Mouse (Mus musculus): ENCODE measurements at regions not wholly inside any gene's neighbourhood (a gene's known extent, or its start where the extent isn't known, plus 50 kb on each side); places are given as distances from the start of the nearest gene placed in this dataset.

GRCm38 (mm10) chr11:50547776-50548175 is 54.1 kb upstream of the Adamts2 start:
- no peak overlapping the region for H3K27ac ChIP-seq (ENCODE audit: insufficient read depth, low read depth)
- no peak for TF ChIP-seq CHD1 (IDR thresholded peaks at IDR 0.05; ENCODE audit: low read depth, low read length)
- no peak for TF ChIP-seq ZC3H11A (IDR thresholded peaks at IDR 0.05; ENCODE audit: low read depth, low read length)
- no peak for TF ChIP-seq JUN (IDR thresholded peaks at IDR 0.05; ENCODE audit: insufficient read depth, low read depth, low read length)
- TF ChIP-seq TCF12 (IDR thresholded peaks at IDR 0.05; ENCODE audit: low read depth, low read length) = no peak
- TF ChIP-seq KAT2A (IDR thresholded peaks at IDR 0.05; ENCODE audit: insufficient replicate concordance, low read length) = no peak
- TF ChIP-seq JUND (conservative IDR thresholded peaks at IDR 0.05; ENCODE audit: low read depth, low read length) = no peak
- no peak overlapping the region for H3K4me3 ChIP-seq (replicated peaks in 1 of 3; ENCODE audit: low read depth in 2 of 3, low read length in 2 of 3, poor library complexity in 1 of 3)
- no peak for DNase-seq (ENCODE audit: extremely low read depth)
- H3K36me3 ChIP-seq (replicated peaks in 1 of 2; ENCODE audit: control insufficient read depth in 1 of 2, insufficient read depth in 1 of 2, low read length in 1 of 2) = no peaks in the 10 kb centered on the region
- dilution Hi-C loops (cut with MboI; ENCODE audit: extremely low pct_ligation_motif_present, extremely low pct_unique_long_range_greater_than_20kb, low sequenced_read_pairs) (no loop called here), in situ Hi-C loops (cut with MboI; ENCODE audit: low pct_ligation_motif_present, low pct_unique_long_range_greater_than_20kb, low sequenced_read_pairs) (no loop called here)
- peaks cover 97% of the 10 kb centered on the region for H3K27me3 ChIP-seq (replicated peaks)
- H3K79me2 ChIP-seq (replicated peaks; ENCODE audit: control insufficient read depth, extremely low read depth, insufficient read depth, poor library complexity, severe bottlenecking) = no peaks in the 10 kb centered on the region
- no peaks in the 10 kb centered on the region for H3K4me1 ChIP-seq (ENCODE audit: control insufficient read depth in 1 of 2, insufficient read depth in 2 of 2)
- H3K4me2 ChIP-seq (ENCODE audit: insufficient read depth, low read depth, poor library complexity, severe bottlenecking) = no peak overlapping the region
- peaks cover 5% of the 10 kb centered on the region for H3K9me3 ChIP-seq (replicated peaks; ENCODE audit: low read length)
- H3K9ac ChIP-seq (ENCODE audit: insufficient read depth, low read depth) = no peak overlapping the region

- Histone ChIP-seq H3K4me1 (ENCODE audit: control insufficient read depth in 1 of 2, insufficient read depth in 2 of 2) (no peaks in the 10 kb centered on the region), H3K79me2 (replicated peaks; ENCODE audit: control insufficient read depth, extremely low read depth, insufficient read depth, poor library complexity, severe bottlenecking) (no peaks in the 10 kb centered on the region), H3K27me3 (replicated peaks) (peaks cover 94% of the 10 kb centered on the region), H3K36me3 (replicated peaks in 1 of 2; ENCODE audit: control insufficient read depth in 1 of 2, insufficient read depth in 1 of 2, low read length in 1 of 2) (no peaks in the 10 kb centered on the region), H3K9me3 (replicated peaks; ENCODE audit: low read length) (no peaks in the 10 kb centered on the region), H3K4me2 (ENCODE audit: insufficient read depth, low read depth, poor library complexity, severe bottlenecking) (no peak overlapping the region), H3K4me3 (replicated peaks in 1 of 3; ENCODE audit: low read depth in 2 of 3, low read length in 2 of 3, poor library complexity in 1 of 3) (no peak overlapping the region), H3K9ac (ENCODE audit: insufficient read depth, low read depth) (no peak overlapping the region), H3K27ac (ENCODE audit: insufficient read depth, low read depth) (no peak overlapping the region)
- dilution Hi-C loops (cut with MboI; ENCODE audit: extremely low pct_ligation_motif_present, extremely low pct_unique_long_range_greater_than_20kb, low sequenced_read_pairs) = no loop called here
- in situ Hi-C loops (cut with MboI; ENCODE audit: low pct_ligation_motif_present, low pct_unique_long_range_greater_than_20kb, low sequenced_read_pairs) = no loop called here
- DNase-seq (ENCODE audit: extremely low read depth) = no peak
- TF ChIP-seq MXI1 (IDR thresholded peaks at IDR 0.05; ENCODE audit: low read depth, low read length) (no peak), GABPA (IDR thresholded peaks at IDR 0.05; ENCODE audit: insufficient replicate concordance, low read depth, low read length) (no peak), KAT2A (IDR thresholded peaks at IDR 0.05; ENCODE audit: insufficient replicate concordance, low read length) (no peak)
Measured at GRCm38 (mm10) chr11:50546456-50547144, 55.3 kb upstream of the Adamts2 start.

- H3K4me2 ChIP-seq (ENCODE audit: insufficient read depth, low read depth, poor library complexity, severe bottlenecking) = no peak overlapping the region
- in situ Hi-C loops (cut with MboI; ENCODE audit: low pct_ligation_motif_present, low pct_unique_long_range_greater_than_20kb, low sequenced_read_pairs) = no loop called here
- H3K27ac ChIP-seq (ENCODE audit: insufficient read depth, low read depth) = no peak overlapping the region
- H3K79me2 ChIP-seq (replicated peaks; ENCODE audit: control insufficient read depth, extremely low read depth, insufficient read depth, poor library complexity, severe bottlenecking) = no peaks in the 10 kb centered on the region
- H3K9ac ChIP-seq (ENCODE audit: insufficient read depth, low read depth) = no peak overlapping the region
- H3K4me3 ChIP-seq (replicated peaks in 1 of 3; ENCODE audit: low read depth in 2 of 3, low read length in 2 of 3, poor library complexity in 1 of 3) = no peak overlapping the region
- peaks cover 95% of the 10 kb centered on the region for H3K27me3 ChIP-seq (replicated peaks)
- no peaks in the 10 kb centered on the region for H3K36me3 ChIP-seq (replicated peaks in 1 of 2; ENCODE audit: control insufficient read depth in 1 of 2, insufficient read depth in 1 of 2, low read length in 1 of 2)
- dilution Hi-C loops (cut with MboI; ENCODE audit: extremely low pct_ligation_motif_present, extremely low pct_unique_long_range_greater_than_20kb, low sequenced_read_pairs) = no loop called here
- no peaks in the 10 kb centered on the region for H3K4me1 ChIP-seq (ENCODE audit: control insufficient read depth in 1 of 2, insufficient read depth in 2 of 2)
- no peak for DNase-seq (ENCODE audit: extremely low read depth)
- H3K9me3 ChIP-seq (replicated peaks; ENCODE audit: low read length) = no peaks in the 10 kb centered on the region
- no peak for TF ChIP-seq POLR2AphosphoS2 (IDR thresholded peaks at IDR 0.05; ENCODE audit: low read depth, low read length)
Measured at GRCm38 (mm10) chr11:50545421-50545820, 56.5 kb upstream of the Adamts2 start.

Data from CH12.LX (cell line).